Mouse (Mus musculus) splenic B cell, adult 2 months (primary cell): Measurements from ENCODE around the gene Lmtk3.
A peak's percentile ranks its signal among the peaks of the same experiment; 100 is the strongest.

ENCODE experiments used
- DNase-seq: peaks from one replicate; pipeline ENCODE4 v3.0.0-alpha.2; 2011; ENCODE audit warnings: low read depth, low spot score
- H3K27me3 ChIP-seq: 2 replicates; pipeline ENCODE4 v1.6.1; 2012; ENCODE audit warnings: mild to moderate bottlenecking, low read length, moderate library complexity, mixed read lengths; ENCODE audit not compliant: control insufficient read depth, poor library complexity, insufficient read depth, severe bottlenecking
- H3K36me3 ChIP-seq: 2 replicates; pipeline ENCODE4 v1.6.1; 2012; ENCODE audit warnings: mild to moderate bottlenecking, low read length, moderate library complexity, mixed read lengths; ENCODE audit not compliant: control insufficient read depth, poor library complexity, insufficient read depth, severe bottlenecking

Lmtk3 gene

DNA sequence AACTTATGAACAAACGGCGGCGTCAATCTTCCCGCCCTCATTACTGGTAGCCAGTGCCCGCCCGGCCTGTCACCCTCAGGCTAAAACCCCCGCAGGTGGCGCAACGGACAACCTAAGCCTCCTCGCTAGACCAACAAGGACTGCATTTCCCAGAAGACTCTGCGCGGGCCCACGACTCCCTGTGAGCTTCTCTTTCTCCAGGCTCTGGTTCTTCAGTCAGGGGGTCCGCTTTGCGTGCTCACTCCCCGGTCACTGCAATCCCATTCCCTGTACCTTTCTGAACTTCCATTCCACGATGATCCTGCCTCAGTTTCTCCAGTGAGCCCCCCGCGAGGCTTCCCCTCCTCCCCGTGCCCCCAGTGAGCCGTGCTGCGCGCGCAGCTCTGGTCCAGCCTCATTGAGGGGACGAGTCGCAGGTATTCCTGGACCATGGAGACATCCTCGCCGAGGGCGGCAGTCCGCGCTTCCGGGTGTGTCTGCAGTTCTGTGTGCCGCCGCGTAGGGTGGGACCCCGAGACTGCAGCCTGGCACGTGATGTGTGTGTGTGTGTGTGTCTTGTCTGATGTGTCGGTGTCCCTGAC, at the start of gene Lmtk3:
Gene Lmtk3 (plus strand): TSS at position 228 of the 581 bp plus-strand sequence.
- DNase-seq = peak; percentile 74
- H3K36me3 ChIP-seq = no peaks in the 10 kb centered on the region
- no peaks in the 10 kb centered on the region; the same call in 1 of the 2 replicates for H3K27me3 ChIP-seq

GRCm38 (mm10) chr7:45739162-45739763, 44.3 kb upstream of the Lmtk3 start:
- Histone ChIP-seq H3K36me3 (no peaks in the 10 kb centered on the region), H3K27me3 (no peaks in the 10 kb centered on the region)
- peak; percentile 96 for DNase-seq

GRCm38 (mm10) chr7:45739820-45740219, 43.7 kb upstream of the Lmtk3 start:
- no peaks in the 10 kb centered on the region for H3K36me3 ChIP-seq
- H3K27me3 ChIP-seq = no peaks in the 10 kb centered on the region
- DNase-seq = peak; percentile 36

- Histone ChIP-seq H3K36me3 (no peaks in the 10 kb centered on the region), H3K27me3 (no peaks in the 10 kb centered on the region)
- peak; percentile 45 for DNase-seq
Measured at GRCm38 (mm10) chr7:45741308-45741707, 42.2 kb upstream of the Lmtk3 start.

DNA sequence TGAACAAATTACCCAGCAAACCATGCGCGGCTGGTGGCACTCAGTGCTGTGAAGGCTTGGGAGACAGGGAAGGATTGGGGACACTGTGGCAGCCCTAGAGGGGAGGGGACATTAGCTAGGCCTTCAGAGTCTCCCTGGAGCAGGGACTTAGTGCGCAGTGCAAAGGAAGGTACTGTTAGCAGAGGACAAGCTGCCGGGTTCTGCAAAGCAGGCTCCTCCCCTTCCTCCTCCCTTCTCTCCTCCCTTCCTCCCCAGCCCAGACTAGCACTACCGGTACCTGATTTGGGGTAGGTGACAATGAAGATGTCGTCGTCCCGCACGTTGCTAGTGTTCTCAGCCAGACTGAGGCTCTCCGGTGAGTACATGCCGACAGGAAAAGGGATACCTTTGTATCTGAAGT, 41.8 kb upstream of the Lmtk3 start:
- no peaks in the 10 kb centered on the region for H3K27me3 ChIP-seq
- DNase-seq = peak; percentile 80

GRCm38 (mm10) chr7:45742338-45742737, 41.2 kb upstream of the Lmtk3 start:
- no peaks in the 10 kb centered on the region for H3K27me3 ChIP-seq
- peak; percentile 70 for DNase-seq
- H3K36me3 ChIP-seq = no peaks in the 10 kb centered on the region

More for the DNA sequence above, 41.8 kb upstream of the Lmtk3 start:
- no peaks in the 10 kb centered on the region for H3K36me3 ChIP-seq

- peak; percentile 79 for DNase-seq
- no peaks in the 10 kb centered on the region for H3K27me3 ChIP-seq
- H3K36me3 ChIP-seq = no peaks in the 10 kb centered on the region
Measured at GRCm38 (mm10) chr7:45744387-45744786, 39.2 kb upstream of the Lmtk3 start.

DNA sequence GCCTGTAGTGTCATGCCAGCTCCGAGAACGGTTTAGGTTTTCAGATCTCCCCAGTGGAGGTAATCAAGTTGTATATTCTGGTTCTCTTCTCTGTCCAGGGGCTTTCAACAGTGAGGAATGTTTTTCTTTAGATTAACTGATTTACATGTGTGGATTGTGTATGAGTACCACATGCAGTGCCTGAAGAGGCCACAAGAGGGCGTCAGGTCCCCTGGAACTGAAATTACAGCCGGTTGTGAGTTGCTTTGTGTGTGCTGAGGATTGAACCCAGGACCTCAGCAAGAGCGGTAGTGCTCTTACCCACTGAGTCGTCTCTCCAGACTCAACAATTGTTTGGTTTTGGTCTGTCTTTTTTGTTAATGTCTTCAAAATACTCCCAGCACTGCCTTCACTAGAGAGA, 37.0 kb upstream of the Lmtk3 start:
- no peaks in the 10 kb centered on the region for H3K27me3 ChIP-seq

GRCm38 (mm10) chr7:45747450-45747849, 36.1 kb upstream of the Lmtk3 start:
- H3K36me3 ChIP-seq = no peaks in the 10 kb centered on the region
- no peak for DNase-seq
- no peaks in the 10 kb centered on the region for H3K27me3 ChIP-seq

More for the DNA sequence above, 37.0 kb upstream of the Lmtk3 start:
- DNase-seq = peak; percentile 43
- H3K36me3 ChIP-seq = no peaks in the 10 kb centered on the region

DNA sequence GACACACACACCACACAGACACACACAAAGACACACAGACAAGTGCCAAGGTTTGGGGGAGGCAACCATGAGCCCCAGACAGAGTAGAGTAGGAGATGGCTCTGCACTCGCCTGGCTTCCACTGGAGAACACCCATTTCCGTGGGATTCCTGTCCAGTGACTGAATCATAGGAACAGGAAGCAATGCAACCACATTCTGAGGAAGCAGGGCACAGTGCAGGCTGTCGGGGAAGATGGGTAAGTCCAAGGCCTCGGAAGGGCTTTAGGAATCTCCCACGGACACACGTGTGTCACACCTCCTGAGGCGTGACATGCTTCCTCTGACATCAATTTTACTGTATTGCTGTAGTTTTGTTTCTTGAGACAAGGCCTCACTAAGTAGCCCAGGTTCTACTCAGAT, 35.4 kb upstream of the Lmtk3 start:
- H3K36me3 ChIP-seq = no peaks in the 10 kb centered on the region
- DNase-seq = no peak
- no peaks in the 10 kb centered on the region for H3K27me3 ChIP-seq

- no peak for DNase-seq
- no peaks in the 10 kb centered on the region for H3K27me3 ChIP-seq
- no peaks in the 10 kb centered on the region for H3K36me3 ChIP-seq
Measured at GRCm38 (mm10) chr7:45749401-45749800, 34.1 kb upstream of the Lmtk3 start.

DNA sequence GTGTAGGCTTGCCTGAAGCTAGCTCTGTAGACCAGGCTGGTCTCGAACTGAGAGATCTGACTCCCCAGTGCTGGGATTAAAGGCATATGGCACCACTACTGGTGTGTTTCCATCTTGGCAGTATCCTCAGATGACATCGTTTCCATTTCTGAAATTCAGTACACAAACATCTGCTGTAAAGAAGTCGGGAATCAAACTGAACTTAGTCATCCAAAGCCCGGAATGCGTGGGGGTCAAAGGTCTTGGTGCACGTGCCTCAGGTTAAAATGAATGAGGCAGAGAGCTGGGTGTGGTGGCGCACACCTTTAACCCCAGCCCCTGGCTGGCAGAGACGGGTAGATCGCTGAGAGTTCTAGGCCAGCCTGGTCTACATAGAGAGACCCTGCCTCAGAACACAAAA, 33.4 kb upstream of the Lmtk3 start:
- no peak for DNase-seq
- no peaks in the 10 kb centered on the region for H3K27me3 ChIP-seq

GRCm38 (mm10) chr7:45755703-45756102, 27.8 kb upstream of the Lmtk3 start:
- H3K27me3 ChIP-seq = no peaks in the 10 kb centered on the region
- DNase-seq = no peak
- H3K36me3 ChIP-seq = no peaks in the 10 kb centered on the region

More for the DNA sequence above, 33.4 kb upstream of the Lmtk3 start:
- no peaks in the 10 kb centered on the region for H3K36me3 ChIP-seq

GRCm38 (mm10) chr7:45759400-45759799, 24.1 kb upstream of the Lmtk3 start:
- Histone ChIP-seq H3K27me3 (no peaks in the 10 kb centered on the region), H3K36me3 (no peaks in the 10 kb centered on the region)
- DNase-seq = no peak

DNA sequence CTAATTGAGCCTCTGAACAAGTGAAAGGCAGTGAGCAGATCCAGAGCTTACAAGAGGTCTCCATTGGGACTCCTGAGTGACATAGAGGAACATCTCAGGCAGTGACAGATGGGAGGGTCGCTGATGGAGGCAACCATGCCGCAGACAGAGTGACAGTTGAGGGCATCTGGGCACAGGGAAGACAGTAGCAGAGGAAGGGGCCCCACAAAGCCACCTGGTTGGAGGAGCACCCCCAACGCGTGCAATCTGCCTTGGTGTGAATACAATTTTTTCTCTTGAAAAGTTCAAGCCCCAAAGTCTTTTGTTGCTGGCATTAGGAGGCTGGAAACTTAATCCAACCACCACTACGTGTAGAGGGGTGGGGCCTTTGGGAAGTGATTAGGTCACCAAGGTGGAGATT, 23.4 kb upstream of the Lmtk3 start:
- no peak for DNase-seq
- Histone ChIP-seq H3K27me3 (no peaks in the 10 kb centered on the region), H3K36me3 (no peaks in the 10 kb centered on the region)

DNA sequence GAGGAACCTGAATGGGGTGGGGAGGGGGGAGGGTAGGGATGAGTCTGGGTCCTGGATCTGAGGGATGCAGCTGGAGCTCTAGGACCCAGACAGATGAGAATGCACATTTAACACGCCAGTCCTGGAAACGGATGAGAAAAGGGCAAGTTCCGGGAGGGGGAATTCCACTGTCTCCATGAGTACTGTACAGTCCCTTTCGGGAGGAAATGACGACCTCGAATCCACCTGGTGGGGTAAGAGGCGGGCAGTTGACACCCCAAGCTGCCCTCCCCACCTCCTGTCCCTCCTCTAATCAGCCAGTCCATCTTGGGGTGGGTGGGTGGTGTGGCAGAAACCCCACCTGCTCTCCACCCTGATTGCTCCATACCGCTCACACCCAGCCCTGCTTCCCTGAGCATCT, 17.5 kb upstream of the Lmtk3 start:
- Histone ChIP-seq H3K36me3 (no peaks in the 10 kb centered on the region), H3K27me3 (no peaks in the 10 kb centered on the region)
- no peak for DNase-seq
